Mouse (Mus musculus) olfactory bulb, adult 2 months (tissue): Measurements from ENCODE around the gene Cbfa2t2.

Source experiments
- CTCF ChIP-seq: fragments of 200-500 bp; IDR thresholded peaks from 2 replicates; pipeline ENCODE4 v1.5.1; 2012; ENCODE audit warnings: low read depth, mild to moderate bottlenecking, low read length, moderate library complexity; ENCODE audit not compliant: insufficient read depth
- POLR2A ChIP-seq: fragments of 200-500 bp; IDR thresholded peaks from 2 replicates; pipeline ENCODE4 v1.6.1; 2012; ENCODE audit warnings: mild to moderate bottlenecking, low read depth, low read length, moderate library complexity; ENCODE audit not compliant: insufficient read depth

- no peak for TF ChIP-seq CTCF
- TF ChIP-seq POLR2A, result no peak
These were observed 132.2 kb downstream of the Cbfa2t2 start for GRCm38 (mm10) chr2:154568329-154569070.
